Mouse (Mus musculus): ENCODE results near the gene Tnfaip8l2.

DNA sequence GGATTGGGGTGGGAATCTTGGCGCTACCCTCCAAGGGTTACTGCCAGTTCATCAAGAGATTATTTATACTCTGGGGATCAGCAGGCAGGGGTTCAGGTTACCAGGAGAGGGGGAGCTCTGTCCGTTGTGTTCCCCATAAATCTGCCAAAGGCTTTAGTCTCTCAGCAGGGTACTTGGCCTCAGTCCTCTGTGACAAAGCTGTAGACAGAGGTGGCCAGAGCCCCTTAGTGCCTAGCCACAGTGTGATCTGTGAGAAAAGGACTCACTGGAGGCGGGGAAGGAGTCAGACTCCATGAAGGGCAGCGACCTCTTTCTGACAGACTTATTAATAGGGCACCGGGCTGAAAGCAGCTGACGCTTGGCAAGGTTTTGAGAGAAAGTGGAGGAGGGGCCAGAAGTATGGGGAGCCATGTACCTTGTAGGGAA is 12.9 kb downstream of the Tnfaip8l2 start:
- no peak for TF ChIP-seq GATA1 (IDR thresholded peaks at IDR 0.05; ENCODE audit: borderline replicate concordance, low read length)
- no peak for TF ChIP-seq FLI1 (IDR thresholded peaks at IDR 0.05; ENCODE audit: low read length)

Data from megakaryocyte, embryonic 14.5 days (primary cell).